Mouse (Mus musculus): ENCODE measurements at regions not wholly inside any gene's neighbourhood (a gene's known extent, or its start where the extent isn't known, plus 50 kb on each side); places are given as distances from the start of the nearest gene placed in this dataset.

- no peak for ATAC-seq
Measured at GRCm38 (mm10) chr8:78877423-78877822, 56.5 kb upstream of the Lsm6 start.

GRCm38 (mm10) chr8:78889708-78890107 is 68.8 kb upstream of the Lsm6 start:
- ATAC-seq, result no peak

GRCm38 (mm10) chr8:78890571-78890970 is 69.6 kb upstream of the Lsm6 start:
- no peak for ATAC-seq

- ATAC-seq, result peak; percentile 41
Measured at GRCm38 (mm10) chr8:78899887-78900286, 78.9 kb upstream of the Lsm6 start.

- ATAC-seq, result no peak
Measured at GRCm38 (mm10) chr8:78903034-78903433, 82.1 kb upstream of the Lsm6 start.

GRCm38 (mm10) chr8:78907918-78908317 is 87.0 kb upstream of the Lsm6 start:
- ATAC-seq, result no peak

GRCm38 (mm10) chr8:78911288-78911873 is 90.4 kb upstream of the Lsm6 start:
- ATAC-seq, result no peak

- ATAC-seq, result no peak
Measured at GRCm38 (mm10) chr8:78912470-78912869, 91.5 kb upstream of the Lsm6 start.

GRCm38 (mm10) chr8:78913823-78914222 is 92.9 kb upstream of the Lsm6 start:
- no peak for ATAC-seq

GRCm38 (mm10) chr8:78930610-78931397 is 97.4 kb upstream of the Zfp827 start:
- no peak for ATAC-seq

GRCm38 (mm10) chr8:78932069-78932468 is 96.2 kb upstream of the Zfp827 start:
- ATAC-seq, result no peak

- ATAC-seq, result no peak
Measured at GRCm38 (mm10) chr8:78940049-78940448, 88.2 kb upstream of the Zfp827 start.

- ATAC-seq, result no peak
Measured at GRCm38 (mm10) chr8:78941558-78941957, 86.7 kb upstream of the Zfp827 start.

GRCm38 (mm10) chr8:78944367-78944766 is 83.9 kb upstream of the Zfp827 start:
- ATAC-seq, result no peak

- no peak for ATAC-seq
Measured at GRCm38 (mm10) chr8:78945607-78946006, 82.6 kb upstream of the Zfp827 start.

- no peak for ATAC-seq
Measured at GRCm38 (mm10) chr8:78946085-78946484, 82.2 kb upstream of the Zfp827 start.

- peak; percentile 45 for ATAC-seq
Measured at GRCm38 (mm10) chr8:78975034-78975433, 53.2 kb upstream of the Zfp827 start.

Measured in CD4-positive, CD25-positive, alpha-beta regulatory T cell, adult 4 months (primary cell).